Mouse (Mus musculus) cerebellum, postnatal 36 days (tissue): Measurements from ENCODE around the gene Cd8a.

Source experiments
- DNase-seq, 2 experiments: peaks; one replicate each; pipeline ENCODE4 v3.0.0; 2021 to 2022; ENCODE audit warnings: mixed read lengths in 2 of 2

Gene Cd8a

DNA sequence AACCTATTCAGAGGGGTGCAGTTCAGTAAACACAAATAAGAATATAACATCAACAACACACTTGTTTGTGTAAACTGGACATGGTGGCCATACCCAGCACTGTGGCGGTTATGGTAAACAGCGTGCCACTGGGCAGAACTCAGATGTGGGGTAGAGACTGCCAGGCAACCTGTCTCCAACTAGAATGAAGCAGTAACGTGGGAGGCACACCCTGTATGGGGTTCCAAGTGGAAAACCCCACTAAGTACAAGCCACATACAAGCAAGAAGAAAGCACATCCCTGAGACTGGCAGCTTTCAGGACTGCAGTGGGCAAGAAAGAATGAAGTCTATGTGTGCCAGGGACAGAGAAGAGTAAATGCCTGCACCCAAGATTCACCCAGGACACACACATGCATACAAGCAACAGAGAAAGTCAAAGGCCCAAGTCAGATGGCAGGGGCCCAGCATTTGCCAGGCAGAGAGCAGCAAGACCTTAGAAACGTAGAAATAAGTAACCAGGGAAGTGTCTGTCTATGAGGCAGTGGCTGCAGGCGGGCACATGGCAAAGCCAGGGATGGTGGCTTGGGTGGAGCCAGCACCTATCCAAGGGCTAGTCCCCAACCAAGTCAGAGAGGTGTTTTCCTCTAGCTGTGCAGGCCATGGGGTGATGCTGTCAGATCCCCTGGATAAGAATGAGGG, 1.0 kb upstream of the Cd8a start:
- no peak for DNase-seq

DNA sequence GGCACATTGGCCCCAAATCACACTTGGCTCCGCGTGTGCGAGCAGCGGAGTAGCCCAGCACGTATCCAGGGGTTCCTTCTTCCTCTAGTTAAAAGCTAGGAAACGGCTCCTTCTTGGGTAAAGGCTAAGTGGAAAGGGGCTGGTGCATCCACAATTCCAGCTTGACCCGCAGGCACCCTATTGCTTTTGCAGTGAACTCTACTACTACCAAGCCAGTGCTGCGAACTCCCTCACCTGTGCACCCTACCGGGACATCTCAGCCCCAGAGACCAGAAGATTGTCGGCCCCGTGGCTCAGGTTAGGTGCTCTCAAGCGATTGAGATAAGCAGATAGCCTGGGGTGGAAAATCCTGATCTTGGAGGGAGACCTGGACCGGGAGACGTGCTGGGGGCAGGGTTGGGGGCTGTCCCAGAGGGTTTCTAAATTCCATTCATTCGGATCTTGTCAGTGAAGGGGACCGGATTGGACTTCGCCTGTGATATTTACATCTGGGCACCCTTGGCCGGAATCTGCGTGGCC, 1.1 kb downstream of the Cd8a start:
- no peak for DNase-seq

DNA sequence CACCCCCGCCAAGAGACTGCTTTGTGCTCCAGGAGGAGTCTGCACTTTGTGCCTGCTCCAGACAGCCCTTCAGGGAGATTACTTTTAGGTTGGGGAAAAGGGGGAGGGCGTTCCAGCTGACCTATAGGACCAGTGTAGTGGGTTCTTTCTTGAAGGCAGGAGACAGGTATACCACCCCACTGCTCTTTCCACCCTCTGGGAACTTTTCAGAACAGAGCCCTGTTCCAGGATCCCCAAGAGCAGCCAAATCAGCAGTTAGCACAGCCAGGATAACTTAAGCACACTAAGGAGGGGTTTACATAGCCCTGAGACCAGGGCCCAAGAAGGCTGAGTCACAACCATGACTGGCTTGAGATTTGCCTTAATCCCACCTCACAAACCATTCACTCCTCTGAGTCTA, 1.7 kb downstream of the Cd8a start:
- DNase-seq = no peak

DNA sequence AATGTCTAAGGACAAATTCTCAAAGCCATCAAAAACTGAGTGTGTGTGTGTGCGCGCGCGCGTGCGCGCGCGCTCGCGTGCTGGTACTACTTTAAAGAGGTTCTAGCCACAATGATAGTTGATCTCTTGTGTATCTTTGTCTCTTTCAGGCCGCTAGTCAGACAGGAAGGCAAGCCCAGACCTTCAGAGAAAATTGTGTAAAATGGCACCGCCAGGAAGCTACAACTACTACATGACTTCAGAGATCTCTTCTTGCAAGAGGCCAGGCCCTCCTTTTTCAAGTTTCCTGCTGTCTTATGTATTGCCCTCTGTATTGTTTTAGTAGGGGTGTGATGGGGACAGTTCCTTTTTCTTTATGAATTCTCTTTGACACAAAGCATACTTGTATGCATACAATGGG, 3.5 kb downstream of the Cd8a start:
- no peak for DNase-seq

DNA sequence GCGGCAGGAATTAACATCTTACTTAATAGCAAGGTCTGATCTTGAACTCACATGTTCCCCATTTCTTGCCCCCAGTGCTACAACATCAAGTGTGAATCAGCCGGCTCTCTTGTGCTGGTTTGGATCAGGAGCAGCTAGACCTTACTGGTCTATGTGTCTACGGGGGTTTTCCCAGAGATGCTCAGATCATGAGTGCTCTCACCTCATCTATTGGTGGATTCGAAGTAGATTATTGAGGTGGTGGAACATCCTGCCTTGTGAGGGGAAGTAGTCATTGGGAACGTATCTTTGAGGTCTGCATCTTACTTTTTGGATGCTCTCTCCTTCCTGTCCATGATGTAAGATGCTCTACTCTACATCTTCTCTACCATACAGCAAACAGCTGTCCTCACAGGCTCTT, 8.4 kb downstream of the Cd8a start:
- no peak for DNase-seq

DNA sequence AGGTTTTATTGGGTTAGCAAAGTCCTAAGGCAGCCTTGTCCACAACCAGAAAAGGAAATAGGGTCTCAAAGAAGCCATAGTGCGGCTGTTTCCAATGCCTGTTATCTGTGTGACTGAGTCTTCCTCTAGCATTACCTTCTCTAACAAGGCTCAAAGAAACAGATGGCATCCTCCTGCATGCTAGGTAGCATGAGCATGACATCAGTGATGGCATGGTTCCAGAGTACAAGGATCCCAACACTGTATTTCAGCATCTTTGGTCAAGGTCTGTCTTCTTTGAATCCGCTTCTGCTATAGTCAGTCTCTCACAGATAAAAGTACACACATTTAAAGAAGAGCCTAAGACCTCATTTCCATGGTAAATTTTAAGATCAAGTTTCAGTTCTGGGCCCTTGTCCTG, 17.3 kb downstream of the Cd8a start:
- DNase-seq = peak; percentile 63 to 83

DNA sequence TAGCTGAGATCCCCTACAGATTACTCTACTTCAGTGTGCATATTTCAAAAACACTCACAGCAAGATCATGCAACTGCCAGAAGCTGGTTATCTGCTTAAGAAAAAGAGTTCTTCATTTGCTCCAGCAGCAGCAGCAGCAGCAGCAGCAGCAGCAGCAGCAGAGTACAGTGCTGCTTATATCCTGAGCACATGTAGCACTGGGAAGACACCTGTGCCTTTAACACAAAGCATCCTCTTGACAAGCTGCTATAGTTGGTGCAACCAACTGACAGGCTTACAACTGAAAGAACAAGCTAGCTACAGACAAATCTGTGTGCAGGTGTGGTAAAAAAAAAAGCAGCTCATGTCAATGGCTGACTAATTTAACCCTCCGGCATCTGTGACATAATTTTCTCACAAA, 22.8 kb downstream of the Cd8a start:
- DNase-seq = no peak

DNA sequence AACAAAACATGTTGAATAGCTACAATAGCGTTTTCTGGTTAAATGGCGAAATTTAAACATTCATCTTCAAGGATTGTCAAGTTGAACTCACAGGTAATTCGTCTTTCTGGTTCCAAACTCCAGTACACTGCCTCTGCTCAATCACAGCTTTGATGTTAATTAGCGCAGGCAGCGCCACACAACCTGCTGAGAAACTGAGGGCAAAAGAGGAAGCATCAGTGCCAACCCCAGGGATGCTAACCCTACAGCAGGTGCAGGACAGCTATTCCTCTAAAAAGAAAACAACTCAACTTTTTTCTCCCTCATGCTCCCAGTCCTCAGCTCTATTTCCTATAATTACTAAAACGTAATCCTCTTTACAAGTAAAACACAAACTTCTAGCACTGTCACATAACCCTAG, 23.5 kb downstream of the Cd8a start:
- peak; percentile 38 to 43 for DNase-seq

DNA sequence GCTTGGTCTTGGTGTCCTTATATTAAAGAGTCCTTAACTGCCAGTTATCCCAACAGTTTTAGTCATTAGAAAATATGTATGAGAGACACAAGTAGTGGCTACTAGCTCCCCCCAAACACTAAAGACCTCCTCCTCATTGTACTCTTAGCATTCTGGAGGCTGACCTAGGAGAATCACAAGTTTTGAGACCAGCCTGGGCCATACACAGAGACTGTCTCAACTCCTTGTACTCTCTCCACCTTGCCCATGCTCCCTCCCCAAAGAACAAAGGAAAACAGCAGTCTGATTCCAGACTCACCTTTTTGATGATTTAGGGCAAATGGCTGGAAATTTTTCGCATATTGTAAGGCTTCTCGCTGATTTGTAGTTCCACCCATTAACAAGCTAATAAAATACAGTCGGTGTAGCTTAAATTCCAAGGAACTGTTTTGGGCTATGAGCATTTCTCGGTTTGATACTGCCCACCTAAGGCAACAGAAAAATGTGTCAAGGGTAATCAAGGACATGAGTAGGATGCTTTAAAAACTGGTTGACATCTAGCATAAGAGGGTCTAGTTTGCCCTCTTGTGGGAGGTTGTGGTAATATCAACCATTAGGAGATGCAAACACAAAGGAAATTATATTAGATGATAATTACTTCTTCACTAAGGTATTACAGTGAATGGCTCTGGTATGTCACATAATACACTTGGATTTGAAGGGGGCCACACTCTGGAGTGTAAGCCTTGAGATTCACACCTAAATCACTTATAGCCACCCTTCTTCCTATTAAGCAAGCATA, 25.8 kb downstream of the Cd8a start:
- peak in 1 of 2 experiments; percentile 53 for DNase-seq

DNA sequence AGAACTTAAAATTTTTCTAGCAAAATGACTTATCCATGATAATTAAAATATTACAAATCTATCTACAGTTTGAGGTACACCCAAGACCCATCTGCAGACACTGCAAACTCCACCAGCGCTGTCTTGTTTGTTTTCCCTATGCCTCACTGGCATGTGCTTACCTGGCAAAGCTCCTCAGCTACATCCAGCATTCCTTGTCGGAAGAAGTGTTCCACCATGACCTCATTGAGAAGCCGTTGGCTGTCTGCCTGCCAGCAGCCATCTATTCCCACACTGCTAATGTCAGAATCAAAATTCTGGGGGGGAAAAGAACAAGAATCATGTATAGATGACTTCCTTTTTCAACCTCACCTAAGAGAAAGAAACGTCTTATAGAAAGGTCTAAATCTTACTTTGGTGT, 41.4 kb downstream of the Cd8a start:
- DNase-seq = peak; percentile 73

DNA sequence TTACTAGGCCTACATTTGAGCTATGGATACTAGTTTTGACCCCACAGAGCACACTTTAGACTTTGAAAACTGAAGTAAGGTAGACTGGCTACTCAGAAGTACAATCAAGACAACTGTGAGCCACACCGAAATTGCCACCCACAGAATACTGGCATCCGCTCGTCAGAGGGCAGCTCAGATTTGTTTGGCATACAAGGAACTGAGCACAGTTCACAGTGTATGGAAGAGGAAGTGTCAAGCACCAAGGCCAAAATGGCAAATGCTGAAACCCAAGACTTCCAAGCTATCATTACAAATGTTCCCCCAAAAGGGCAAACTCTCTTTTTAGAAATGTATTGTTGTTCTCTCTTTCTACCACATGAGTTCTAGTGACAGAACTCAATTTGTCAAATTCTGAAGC, 42.2 kb downstream of the Cd8a start:
- DNase-seq = no peak

DNA sequence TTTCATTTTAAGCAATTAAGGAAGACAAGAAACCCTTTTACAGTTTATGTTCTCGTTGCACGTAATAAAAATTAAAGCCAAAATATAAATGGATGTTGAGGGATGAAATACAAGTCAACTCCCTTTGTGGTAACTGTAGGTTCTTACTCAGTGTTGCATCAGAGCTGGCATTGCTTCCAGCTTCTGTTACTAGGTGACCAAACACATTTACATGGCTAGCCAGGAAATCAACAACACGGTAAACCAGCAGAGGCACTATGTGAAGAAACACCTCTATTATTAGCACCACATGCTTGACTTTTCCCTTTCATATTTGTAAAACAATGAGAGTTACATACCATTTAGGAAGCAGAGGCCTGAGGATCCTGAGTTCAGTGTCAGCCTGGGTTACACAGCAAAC, 45.6 kb downstream of the Cd8a start:
- DNase-seq = no peak

DNA sequence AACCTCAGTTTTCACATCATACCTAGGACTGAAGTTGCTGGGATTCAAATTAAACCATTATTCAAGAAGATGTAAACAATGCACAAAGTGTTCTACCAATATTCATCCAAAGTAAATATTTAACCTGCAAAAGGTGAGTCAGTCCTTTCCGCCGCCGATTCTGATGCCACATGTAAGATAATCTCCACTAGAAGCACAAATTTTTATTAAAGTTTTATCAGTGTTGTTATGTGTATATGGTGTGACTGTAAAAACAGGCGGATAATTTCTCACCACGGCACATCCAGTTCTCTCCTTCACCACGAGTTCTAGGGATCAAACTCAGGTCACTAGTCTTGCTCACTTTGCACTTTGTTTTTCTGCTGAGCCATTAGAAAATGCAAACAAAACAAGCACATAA, 47.6 kb downstream of the Cd8a start:
- no peak for DNase-seq

DNA sequence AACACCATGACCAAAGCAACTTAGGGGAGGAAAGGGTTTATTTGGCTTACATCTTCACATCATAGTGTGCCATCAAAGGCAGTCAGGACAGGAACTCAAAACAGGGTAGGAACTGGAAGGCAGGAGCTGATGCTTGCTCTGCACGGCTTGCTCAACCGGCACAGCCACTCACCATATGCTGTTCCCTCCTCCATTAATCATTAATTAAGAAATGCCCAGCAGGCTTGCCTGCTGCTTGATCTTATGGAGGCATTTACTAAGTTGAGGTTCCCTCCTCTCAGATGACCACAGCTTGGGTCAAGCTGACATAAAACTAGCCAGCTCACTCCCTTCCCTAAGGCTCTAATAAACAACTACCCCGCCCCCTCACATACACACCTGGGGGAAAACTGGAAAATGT, 48.9 kb downstream of the Cd8a start:
- no peak for DNase-seq

DNA sequence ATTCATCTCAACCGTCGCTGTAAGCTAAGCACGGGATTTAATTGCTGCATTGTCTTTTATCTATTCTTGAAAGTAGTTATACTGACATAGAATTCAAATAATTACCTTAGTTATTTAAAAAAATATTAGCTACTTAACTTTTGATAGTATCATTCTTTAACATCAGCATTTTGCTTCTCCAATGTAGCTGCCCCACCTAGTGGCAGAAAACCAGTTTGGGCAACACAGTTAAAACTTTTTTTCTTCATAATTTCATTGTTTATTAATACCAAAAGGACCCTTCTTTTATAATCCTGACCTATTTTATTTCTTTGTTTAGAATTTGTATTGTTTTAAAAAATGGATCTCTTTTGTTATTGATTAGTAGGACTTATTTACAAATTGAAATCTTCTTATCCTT, 49.9 kb downstream of the Cd8a start:
- DNase-seq = no peak

DNA sequence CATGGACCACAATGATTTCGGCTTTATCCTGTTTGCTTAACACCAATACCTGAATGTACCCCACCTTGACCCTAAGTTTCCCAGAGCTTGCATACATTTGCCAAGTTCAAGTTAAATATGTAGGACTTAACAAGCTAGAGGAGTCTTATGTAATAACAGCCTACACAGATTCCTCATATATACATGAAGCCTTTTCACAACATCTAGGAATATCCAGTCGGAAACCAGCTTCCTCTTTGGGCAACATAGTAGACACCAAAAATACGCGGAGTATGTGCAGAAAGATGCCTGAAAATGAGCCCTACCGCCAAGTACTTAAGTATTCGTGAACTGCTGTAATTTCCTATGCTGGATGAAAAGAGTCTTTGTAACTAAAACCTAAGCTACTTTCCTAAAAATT, 52.5 kb downstream of the Cd8a start:
- no peak for DNase-seq

DNA sequence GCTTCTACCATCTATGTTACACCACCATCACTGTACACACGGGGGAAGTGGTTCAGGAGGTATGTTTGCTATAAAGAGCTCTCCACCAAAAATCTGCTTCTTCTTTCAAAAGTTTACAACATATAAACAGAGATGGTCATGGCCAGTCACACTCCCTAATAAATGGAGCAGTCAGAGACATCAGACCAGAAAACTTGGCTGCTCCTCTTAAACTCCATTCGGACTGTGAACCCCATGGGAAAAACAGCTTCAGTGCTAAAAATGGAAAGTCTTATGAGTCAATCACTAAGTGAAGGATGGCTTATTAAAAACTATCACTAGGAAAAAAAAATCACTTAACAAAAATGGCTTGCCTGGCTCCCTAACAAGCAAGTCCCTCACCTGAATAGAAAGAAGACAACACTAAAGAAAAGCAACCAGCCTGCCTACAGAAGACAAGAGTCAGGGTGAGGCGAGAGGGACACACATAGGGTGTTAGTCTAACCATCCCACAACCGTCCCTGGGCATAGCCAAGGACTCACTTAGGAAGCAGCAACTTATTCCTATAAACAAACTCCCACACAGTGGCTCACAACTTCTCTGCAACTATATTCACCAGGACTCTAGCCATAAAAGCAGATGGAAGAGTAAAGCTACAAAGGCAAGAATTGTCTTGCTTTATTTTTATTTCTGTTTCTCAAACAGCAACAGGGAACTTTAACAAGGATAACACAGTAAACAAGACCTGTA, 54.9 kb downstream of the Cd8a start:
- DNase-seq = no peak
